Mouse (Mus musculus): ENCODE data around the gene Faf2.

- TF ChIP-seq CHD2 (IDR thresholded peaks at IDR 0.05; ENCODE audit: low read depth, low read length) (no peak), ZNF384 (IDR thresholded peaks at IDR 0.05; ENCODE audit: low read depth, low read length) (no peak)
Measured at GRCm38 (mm10) chr13:54710866-54711265, 89.3 kb downstream of the Faf2 start.
